Mouse (Mus musculus) kidney, adult 2 months (tissue): ENCODE data around the gene Pde2a.

ENCODE experiments used
- CTCF ChIP-seq: fragments of 200-500 bp; conservative IDR thresholded peaks from 2 replicates; pipeline ENCODE4 v1.5.1; 2011; ENCODE audit warnings: low read depth, mild to moderate bottlenecking, control low read depth, low read length, moderate library complexity, mixed read lengths; ENCODE audit not compliant: insufficient read depth, insufficient read length
- POLR2A ChIP-seq: fragments of 200-500 bp; IDR thresholded peaks from one replicate; pipeline ENCODE4 v1.6.1; 2011; ENCODE audit warnings: low read depth, low read length, control low read depth

DNA sequence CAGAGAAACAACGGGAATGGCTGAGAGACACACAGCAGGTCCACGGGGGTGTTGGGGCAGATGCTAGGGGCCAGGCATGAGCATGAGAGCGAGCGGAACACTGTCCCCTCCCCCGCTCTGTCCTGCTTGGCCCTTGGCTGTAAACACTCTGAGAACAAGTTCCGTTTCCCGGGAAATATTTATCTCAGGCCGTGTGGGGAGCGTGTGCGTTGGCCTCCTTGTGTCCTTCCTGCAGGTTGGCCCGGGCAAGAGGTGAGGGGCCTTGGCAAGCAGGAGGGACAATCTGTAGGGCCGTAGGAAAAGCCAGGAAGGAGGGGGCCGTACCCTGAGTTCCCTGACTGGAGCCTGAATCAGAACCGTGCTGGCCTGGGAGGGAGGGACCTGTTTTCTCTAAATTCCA is 43.9 kb downstream of the Pde2a start:
- TF ChIP-seq CTCF (no peak), POLR2A (no peak)
